Mouse (Mus musculus) right cerebral cortex, postnatal 14 days (tissue): Measurements from ENCODE around the gene Khk.
"Not testable (repeated sequence)": the region's sequence is repeated elsewhere in the genome, so short reads cannot be mapped to it uniquely, and the experiment has no call there.

ENCODE experiments used
- DNase-seq: peaks from one replicate; pipeline ENCODE4 v3.0.0; 2022

Khk gene

DNA sequence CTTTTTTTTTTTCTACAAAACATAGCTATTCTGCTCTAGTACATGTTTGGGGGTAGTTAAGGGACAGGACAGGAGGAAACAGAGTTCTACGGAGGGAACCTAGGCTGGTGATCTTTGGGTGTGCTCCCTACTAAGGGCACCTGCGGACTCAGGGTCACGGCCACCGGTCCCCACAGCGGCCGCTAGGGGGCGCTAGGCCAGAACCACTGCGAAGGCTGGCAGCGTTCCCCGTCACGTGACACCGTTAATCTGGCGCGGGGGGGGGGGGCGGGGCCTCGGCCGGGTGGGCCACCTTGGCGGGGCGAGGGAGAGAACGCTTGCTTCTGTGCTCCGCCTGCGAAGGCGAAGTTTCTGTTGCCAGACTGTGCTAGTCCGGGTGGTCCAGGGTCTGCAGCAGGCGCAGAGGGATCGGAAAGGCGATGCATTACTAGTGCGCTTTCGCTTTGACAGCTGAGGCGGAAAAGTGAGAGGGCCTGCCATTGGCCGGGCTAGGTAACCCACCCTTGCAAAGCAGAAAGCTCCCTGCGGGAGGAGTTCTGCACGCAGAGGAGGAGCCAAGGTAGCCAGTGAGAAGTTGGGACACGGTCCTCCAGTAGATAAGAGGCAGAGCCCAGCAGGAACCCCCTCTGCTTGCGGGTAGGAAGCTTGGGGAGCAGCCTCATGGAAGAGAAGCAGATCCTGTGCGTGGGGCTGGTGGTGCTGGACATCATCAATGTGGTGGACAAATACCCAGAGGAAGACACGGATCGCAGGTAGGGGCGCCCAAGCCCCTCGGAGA lies at the start of gene Khk:
TSS of gene Khk (plus strand) at position 176 of the 778 bp plus-strand sequence.
- DNase-seq: peak; percentile 94

- DNase-seq: no peak
These were observed 48.7 kb upstream of the Khk start for GRCm38 (mm10) chr5:30872574-30872973.

- DNase-seq: no peak
These were observed 46.9 kb upstream of the Khk start for GRCm38 (mm10) chr5:30874365-30874764.

DNA sequence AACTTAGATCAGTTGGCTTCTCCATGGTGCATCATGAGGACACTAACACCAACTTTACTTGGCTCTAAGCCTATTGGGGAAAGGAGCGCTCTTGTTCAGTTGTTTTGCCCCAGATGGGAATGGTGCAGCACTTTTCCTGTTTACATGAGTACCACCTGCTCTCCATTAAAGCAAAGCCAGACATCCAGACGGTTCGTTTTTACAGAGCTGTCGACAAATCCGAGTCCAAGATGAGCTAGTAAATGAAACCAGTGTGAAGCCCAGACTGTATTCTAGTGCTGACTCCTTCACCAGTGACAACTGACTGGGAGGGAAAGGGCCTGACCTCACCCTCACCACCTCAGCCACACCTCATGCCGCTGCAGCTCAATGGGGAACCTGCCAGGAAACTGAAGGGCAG lies 42.6 kb upstream of the Khk start:
- no peak for DNase-seq

GRCm38 (mm10) chr5:30879347-30879943 lies 41.8 kb upstream of the Khk start:
- DNase-seq: no peak

DNA sequence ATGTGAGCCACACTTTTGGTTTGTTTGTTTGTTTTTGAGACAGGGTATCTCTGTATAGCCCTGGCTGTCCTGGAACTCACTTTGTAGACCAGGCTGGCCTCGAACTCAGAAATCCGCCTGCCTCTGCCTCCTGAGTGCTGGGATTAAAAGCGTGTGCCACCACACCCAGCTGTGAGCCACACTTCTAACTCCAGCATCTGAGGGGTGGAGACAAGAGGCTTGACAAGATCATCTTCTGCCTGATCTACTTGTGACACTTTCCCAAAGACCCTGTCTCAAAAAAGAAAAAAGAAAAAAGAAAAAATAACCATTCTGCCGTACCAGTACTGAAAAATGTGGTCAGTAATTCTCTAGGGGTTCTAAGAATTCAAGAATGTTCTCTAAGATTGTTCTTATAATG lies 39.4 kb upstream of the Khk start:
- DNase-seq: not testable (repeated sequence)

DNA sequence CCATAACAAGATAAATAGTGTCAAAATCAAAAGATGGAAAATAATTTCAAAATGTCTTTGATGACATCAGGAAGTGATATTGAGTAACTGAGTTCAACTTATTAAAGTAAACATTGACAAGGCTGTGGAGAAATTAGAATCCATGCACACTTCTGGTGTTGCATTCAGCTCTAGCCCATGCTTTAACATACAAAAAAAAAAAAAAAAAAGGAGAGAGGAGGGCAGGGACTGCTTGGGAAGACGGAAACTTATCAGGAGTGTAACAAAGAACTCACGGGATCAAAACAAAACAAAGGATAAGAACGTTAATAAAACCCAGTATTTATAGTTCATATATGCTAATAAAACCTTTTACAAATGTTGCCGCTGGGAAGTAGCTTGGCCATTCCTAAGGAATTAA lies 35.0 kb upstream of the Khk start:
- DNase-seq: no peak

DNA sequence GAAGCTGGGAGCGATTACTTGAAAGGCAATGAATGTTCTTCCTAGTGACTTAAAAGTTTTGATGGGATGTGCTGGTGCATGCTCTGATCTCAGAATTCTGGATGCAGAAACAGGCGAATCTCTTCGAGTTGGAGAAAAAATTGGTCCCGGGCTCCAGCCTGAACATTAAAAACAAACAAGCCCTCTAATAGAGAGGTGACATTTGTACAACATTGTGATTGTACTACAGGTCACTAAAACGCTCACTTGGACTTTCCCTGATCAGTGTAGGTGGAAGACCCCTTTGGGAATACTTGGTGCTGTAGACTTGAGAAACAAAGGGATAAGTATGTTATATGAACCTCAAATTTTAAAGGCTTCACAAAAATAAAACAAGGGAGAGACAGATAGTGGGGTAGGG lies 34.5 kb upstream of the Khk start:
- no peak for DNase-seq

GRCm38 (mm10) chr5:30887331-30887761 lies 33.9 kb upstream of the Khk start:
- DNase-seq: peak; percentile 44

GRCm38 (mm10) chr5:30887858-30888336 lies 33.3 kb upstream of the Khk start:
- peak; percentile 92 for DNase-seq

GRCm38 (mm10) chr5:30888337-30889087 lies 32.7 kb upstream of the Khk start, which contains the start of gene Agbl5:
TSS of gene Agbl5 (plus strand) at chr5:30888694.
- DNase-seq: peak; percentile 96

- DNase-seq: no peak
These were observed 32.0 kb upstream of the Khk start for GRCm38 (mm10) chr5:30889088-30889754.

GRCm38 (mm10) chr5:30890375-30890774 lies 30.9 kb upstream of the Khk start:
- DNase-seq: no peak

- no peak for DNase-seq
These were observed 19.4 kb upstream of the Khk start for GRCm38 (mm10) chr5:30901860-30902259.

DNA sequence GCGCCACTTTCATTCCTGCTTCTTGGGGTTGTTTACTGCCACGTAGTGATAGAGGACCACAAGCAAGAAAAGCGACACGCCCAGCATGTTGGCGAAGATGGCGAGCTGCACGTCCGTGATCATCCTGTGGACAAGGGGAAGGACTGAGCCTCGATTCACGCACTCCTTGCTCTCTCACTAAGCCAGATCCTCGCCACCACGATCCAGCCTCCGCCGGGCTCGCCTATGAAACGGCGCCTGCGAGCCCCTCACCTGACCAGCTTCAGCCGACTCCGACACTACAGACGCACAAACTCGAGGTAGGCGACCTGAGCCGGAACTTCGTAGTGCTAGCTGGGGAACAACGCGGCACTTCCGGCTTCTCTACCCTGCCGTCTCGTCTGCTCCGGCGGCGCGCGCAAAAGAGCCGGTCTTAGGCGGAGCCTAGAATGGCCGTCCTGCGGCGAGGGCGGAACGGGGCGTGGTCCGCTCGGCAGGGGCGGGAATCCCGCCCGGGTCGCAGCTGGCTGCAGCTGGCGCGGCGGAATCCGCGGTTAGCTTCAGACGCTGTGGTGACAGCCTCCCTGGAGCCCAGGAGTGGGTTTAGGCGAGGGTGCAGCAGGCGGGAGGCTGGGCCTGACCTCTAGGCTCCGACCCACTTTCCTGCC lies 13.7 kb upstream of the Khk start, which contains the start of gene Ost4:
TSS of gene Ost4 (minus strand) at position 376 of the 647 bp plus-strand sequence.
- peak; percentile 96 for DNase-seq

DNA sequence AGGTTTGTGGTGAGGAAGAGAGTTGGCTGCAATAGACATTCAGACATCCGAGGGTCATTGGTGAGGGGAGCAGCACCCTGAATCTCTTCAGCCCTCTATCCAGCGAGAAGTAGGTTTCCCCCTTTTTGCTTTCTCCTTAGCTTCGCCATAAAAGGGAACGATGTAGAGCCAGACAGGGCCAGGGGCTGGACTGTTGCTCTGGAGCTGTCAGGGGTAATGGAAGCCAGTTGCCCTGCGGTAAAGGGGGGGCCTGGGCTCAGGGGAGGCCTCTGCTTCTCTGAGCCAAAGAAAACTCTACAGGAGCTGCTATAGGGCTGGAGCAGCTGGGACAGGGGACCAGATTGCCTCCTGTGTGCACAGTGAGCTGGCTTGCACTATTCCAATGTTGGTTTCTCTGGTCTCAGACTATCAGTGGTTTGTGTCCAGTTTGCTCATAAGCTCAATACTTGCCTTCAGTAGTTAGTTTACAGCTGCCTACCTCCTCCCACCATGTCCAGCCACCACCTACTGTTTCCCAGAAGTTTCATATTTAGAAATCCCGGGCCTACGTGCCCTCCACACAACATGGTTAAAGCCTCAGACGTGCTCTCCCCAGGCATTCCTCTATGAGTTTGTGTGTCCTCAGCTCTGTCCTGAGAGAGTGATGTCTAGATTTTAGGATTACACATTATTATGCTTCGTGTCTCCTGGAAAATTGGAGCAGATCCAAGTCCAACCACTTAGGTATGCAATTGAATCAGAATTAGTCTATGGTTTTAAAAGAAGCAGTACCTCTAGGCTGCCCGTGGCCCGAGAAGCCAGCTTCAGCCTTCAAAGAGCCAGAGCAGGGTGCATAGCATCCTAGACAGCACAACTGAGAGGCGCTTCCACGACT lies 12.6 kb upstream of the Khk start:
- no peak for DNase-seq

DNA sequence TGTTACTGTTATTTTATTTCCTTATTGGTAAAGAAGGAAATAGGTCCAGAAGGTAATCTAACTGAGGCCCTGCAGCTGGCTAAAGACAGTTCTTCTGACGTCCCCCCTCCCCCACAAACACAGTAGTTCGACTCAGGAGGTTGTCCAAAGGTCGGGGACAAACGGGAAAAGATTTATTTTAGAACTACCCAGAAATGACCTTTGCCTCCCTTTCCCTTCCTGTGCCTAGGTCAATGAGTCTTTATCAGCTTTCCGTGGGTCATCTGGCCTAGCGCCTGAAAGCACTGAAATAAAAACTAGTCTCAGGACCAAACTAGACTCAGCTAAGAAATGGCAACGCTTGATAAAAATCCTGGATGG lies 12.0 kb upstream of the Khk start:
- DNase-seq: no peak

DNA sequence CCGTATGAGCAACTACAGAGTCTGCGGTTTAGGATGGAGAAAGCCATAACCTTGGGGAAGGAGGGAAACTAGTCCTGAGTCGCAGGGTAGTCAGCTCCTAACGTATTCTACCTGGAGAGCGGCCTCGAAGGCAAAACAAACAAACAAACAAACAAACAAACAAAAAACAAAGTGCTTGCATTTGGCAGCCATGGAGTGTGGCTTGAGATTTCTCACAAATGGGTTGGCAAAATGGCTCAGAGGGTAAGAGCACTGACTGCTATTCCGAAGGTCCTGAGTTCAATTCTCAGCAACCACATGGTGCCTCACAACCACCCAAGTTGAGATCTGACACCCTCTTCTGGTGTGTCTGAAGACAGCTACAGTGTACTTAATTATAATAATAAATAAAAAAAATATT lies 11.4 kb upstream of the Khk start:
- DNase-seq: no peak

DNA sequence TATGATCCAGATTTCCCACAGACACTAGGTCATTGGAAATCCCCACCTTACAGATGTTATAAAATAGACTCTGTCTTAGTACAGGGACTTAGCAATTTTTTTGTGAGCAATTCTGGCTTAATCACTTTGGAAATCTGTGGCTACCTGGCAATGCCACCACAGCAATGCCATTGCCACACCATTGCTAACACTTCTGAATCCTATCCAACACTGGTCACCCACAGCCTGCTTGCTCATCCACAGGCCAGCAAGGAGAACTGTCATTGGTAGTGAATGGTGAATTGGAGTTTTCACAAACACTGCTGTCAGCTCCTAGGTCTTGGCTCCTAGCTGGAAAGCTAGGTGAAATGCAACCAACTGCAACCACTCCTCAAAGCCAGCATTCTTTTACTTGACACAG lies 10.8 kb upstream of the Khk start:
- DNase-seq: no peak

GRCm38 (mm10) chr5:30912156-30912555 lies 9.1 kb upstream of the Khk start:
- DNase-seq: no peak

- DNase-seq: no peak
These were observed 8.0 kb upstream of the Khk start, which contains the start of gene Emilin1 for GRCm38 (mm10) chr5:30913060-30913841. TSS of gene Emilin1 (plus strand) at chr5:30913402.
